Mouse (Mus musculus) splenic B cell, adult 2 months (primary cell): Measurements from ENCODE around the gene Eps15l1.

Source experiments
- DNase-seq: peaks from one replicate; pipeline ENCODE4 v3.0.0-alpha.2; 2011; ENCODE audit warnings: low read depth, low spot score
- H3K27me3 ChIP-seq: 2 replicates; pipeline ENCODE4 v1.6.1; 2012; ENCODE audit warnings: mild to moderate bottlenecking, low read length, moderate library complexity, mixed read lengths; ENCODE audit not compliant: control insufficient read depth, poor library complexity, insufficient read depth, severe bottlenecking
- H3K36me3 ChIP-seq: 2 replicates; pipeline ENCODE4 v1.6.1; 2012; ENCODE audit warnings: mild to moderate bottlenecking, low read length, moderate library complexity, mixed read lengths; ENCODE audit not compliant: control insufficient read depth, poor library complexity, insufficient read depth, severe bottlenecking

Gene Eps15l1

GRCm38 (mm10) chr8:72291104-72291503 is 130.2 kb downstream of the Eps15l1 start:
- Histone ChIP-seq H3K27me3 (no peaks in the 10 kb centered on the region), H3K36me3 (no peaks in the 10 kb centered on the region)
- no peak for DNase-seq
